Mouse (Mus musculus) T-helper 17 cell (primary cell): ENCODE results near the gene Pcnx3.

Source experiments
- in situ Hi-C, 2 experiments: fragments of 300-600 bp; cut with MboI, MseI; formaldehyde crosslinking; loops; 1 replicate in 1 of 2; 2 replicates in 1 of 2; pipeline ENCODE4 v1.15.1; 2025; ENCODE audit warnings: high pct_unique_total_duplicates in 2 of 2

Gene Pcnx3

GRCm38 (mm10) chr19:5688200-5689087 is at the start of gene Pcnx3, which contains the start of gene Map3k11:
TSS of gene Pcnx3 (minus strand) at chr19:5688908.
TSS of gene Map3k11 (plus strand) at chr19:5688742.
- in situ Hi-C loops, result no loop called here

- in situ Hi-C loops, result loop anchor here in 1 of 2 experiments (10.0 kb wide), 1 partner anchor 1320 kb away; the partner anchor contains the start of gene Macrod1
Observed at GRCm38 (mm10) chr19:5734325-5734724, 45.6 kb upstream of the Pcnx3 start.

GRCm38 (mm10) chr19:5731264-5731978 is 42.7 kb upstream of the Pcnx3 start:
- in situ Hi-C loops, result loop anchor here in 1 of 2 experiments (10.0 kb wide), 1 partner anchor 1323 kb away; the partner anchor contains the start of gene Macrod1

- in situ Hi-C loops, result loop anchor here in 1 of 2 experiments (10.0 kb wide), 1 partner anchor 1324 kb away; the partner anchor contains the start of gene Macrod1
Observed at GRCm38 (mm10) chr19:5730314-5731186, 41.8 kb upstream of the Pcnx3 start.

- in situ Hi-C loops, result no loop called here
Observed at GRCm38 (mm10) chr19:5729444-5729815, 40.7 kb upstream of the Pcnx3 start, which contains the start of gene Fam89b. TSS of gene Fam89b (minus strand) at chr19:5729653.

- in situ Hi-C loops, result no loop called here
Observed at GRCm38 (mm10) chr19:5728631-5729443, 40.1 kb upstream of the Pcnx3 start.

- in situ Hi-C loops, result no loop called here
Observed at GRCm38 (mm10) chr19:5727701-5728100, 39.0 kb upstream of the Pcnx3 start.

- in situ Hi-C loops, result no loop called here
Observed at GRCm38 (mm10) chr19:5726961-5727578, 38.4 kb upstream of the Pcnx3 start.

- in situ Hi-C loops, result no loop called here
Observed at GRCm38 (mm10) chr19:5725767-5726515, 37.2 kb upstream of the Pcnx3 start, which contains the start of gene Ehbp1l1. TSS of gene Ehbp1l1 (minus strand) at chr19:5726317.

- in situ Hi-C loops, result no loop called here
Observed at GRCm38 (mm10) chr19:5725029-5725707, 36.5 kb upstream of the Pcnx3 start.

- in situ Hi-C loops, result no loop called here
Observed at GRCm38 (mm10) chr19:5724549-5724941, 35.8 kb upstream of the Pcnx3 start.

GRCm38 (mm10) chr19:5723934-5724548 is 35.3 kb upstream of the Pcnx3 start:
- in situ Hi-C loops, result no loop called here

- in situ Hi-C loops, result no loop called here
Observed at GRCm38 (mm10) chr19:5722848-5723425, 34.2 kb upstream of the Pcnx3 start.

GRCm38 (mm10) chr19:5721233-5721632 is 32.5 kb upstream of the Pcnx3 start:
- in situ Hi-C loops, result no loop called here

GRCm38 (mm10) chr19:5716955-5717354 is 28.2 kb upstream of the Pcnx3 start:
- in situ Hi-C loops, result no loop called here

- in situ Hi-C loops, result no loop called here
Observed at GRCm38 (mm10) chr19:5715793-5716688, 27.3 kb upstream of the Pcnx3 start.

GRCm38 (mm10) chr19:5713730-5714129 is 25.0 kb upstream of the Pcnx3 start:
- in situ Hi-C loops, result no loop called here
